Mouse (Mus musculus): Measurements from ENCODE around the gene Phka1. TPM values are rescaled to one million over a fixed set of nuclear protein-coding genes. Genes with fewer than 3 reads are reported as not detected.
"Not testable (repeated sequence)": the region's sequence is repeated elsewhere in the genome, so short reads cannot be mapped to it uniquely, and the experiment has no call there.

Gene Phka1
- 9.8 and 11.6 TPM in 2 replicates for polyA plus RNA-seq (2016; fragmentation: Nextera tagmentation; extraction: Ambion mirVana)

DNA sequence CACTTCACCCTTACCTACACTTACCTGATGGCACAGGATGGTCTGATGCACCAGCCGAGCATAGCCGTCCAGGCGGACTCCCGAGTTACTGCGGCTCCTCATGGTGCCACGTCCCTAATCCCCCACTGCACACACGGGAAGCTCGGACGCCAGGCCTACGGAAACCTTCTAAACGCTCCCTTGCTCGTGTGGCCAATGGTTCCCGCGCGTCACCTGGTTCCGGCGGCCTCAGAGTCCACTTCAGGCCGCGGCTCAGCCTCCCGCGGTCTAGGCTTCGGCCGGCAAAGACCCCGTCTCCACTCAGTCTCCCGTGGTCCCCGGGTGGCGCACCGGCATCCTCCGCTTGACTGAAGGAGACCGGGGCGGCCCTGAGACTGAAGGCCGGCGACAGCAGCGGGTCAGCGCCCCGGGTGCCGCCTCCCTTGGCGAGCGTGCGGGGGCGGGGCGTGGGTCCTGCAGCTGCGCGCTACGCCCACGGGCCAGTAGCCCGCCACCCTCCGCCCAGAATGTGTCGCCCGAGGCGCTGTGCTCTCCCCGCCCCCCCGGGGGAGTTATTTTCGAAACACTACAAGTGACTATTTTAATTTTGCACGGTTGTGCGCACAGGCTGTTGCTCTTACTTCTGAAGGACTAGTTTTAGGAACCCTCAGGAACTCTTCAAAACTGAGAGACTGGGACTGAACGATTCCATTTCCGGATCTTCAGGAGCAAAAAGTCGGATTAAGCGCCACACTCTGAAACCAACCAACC is at the start of gene Phka1:
Gene Phka1, minus strand, starts transcription at position 424 of the 750 bp plus-strand sequence.
- H3K27me3 ChIP-seq (ENCODE audit: insufficient read depth, poor library complexity, severe bottlenecking) = peaks cover 22% of the 10 kb centered on the region

DNA sequence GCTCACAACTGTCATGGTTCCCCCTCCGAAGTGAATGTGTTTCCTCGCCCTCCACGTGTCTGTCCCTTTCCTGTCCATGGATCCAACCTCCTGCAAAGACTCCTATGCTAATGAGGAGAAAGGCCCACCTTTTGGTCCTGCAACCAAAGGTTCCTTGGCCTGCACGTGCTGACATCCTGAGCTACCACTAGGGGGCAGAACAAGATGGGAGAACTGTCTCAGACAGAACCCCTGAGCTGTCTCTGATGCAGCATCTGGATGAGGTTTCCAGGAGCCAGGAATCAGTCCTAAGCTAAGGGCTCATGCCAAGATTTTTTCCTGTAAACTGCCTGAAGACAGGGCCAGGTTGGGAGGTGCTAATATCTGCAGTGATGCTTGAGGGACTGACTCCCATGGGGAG is 45.2 kb upstream of the Phka1 start:
- H3K27me3 ChIP-seq (ENCODE audit: insufficient read depth, poor library complexity, severe bottlenecking); DNase-seq (ENCODE audit: low spot score); H3K27ac ChIP-seq; H3K36me3 ChIP-seq; H3K9me3 ChIP-seq; H3K4me1 ChIP-seq; H3K4me3 ChIP-seq: not testable (repeated sequence)
- WGBS = 13% methylated on average over 3 of the region's 4 CpGs

More for the DNA sequence above, at the start of gene Phka1:
- Histone ChIP-seq H3K4me1 (no peaks in the 10 kb centered on the region), H3K4me3 (peak within 1 kb of the TSS; percentile 67), H3K27ac (peak within 1 kb of the TSS; percentile 83), H3K36me3 (no peaks in the 10 kb centered on the region), H3K9me3 (no peaks in the 10 kb centered on the region)
- DNase-seq (ENCODE audit: low spot score) = peak; percentile 79
- 17% methylated on average over 60 of the region's 60 CpGs for WGBS

DNA sequence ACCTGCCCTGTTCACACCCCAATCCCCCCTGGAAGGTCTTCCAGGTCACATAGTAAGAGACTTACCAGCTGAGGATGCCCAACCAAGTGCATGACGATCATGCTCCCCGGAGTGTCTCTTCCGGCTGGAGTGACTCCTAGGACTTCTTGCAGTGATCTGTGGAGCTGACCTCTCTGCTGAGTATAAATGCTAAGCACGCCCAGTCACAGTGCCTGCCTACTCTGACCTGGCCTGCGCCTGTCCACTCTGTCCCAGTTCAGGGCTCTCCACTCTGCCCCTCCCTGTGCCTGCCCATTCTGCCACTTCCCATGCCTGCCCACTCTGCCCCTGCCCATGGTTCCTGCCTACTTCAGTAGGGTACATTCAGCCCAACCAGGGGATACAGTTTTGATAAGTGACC is 42.8 kb upstream of the Phka1 start, which contains the start of gene Gm3880:
Gene Gm3880, minus strand, starts transcription at position 101 of the 400 bp plus-strand sequence.
- H3K27ac ChIP-seq; H3K9me3 ChIP-seq; DNase-seq (ENCODE audit: low spot score); H3K36me3 ChIP-seq; H3K27me3 ChIP-seq (ENCODE audit: insufficient read depth, poor library complexity, severe bottlenecking); H3K4me1 ChIP-seq; H3K4me3 ChIP-seq: not testable (repeated sequence)
- WGBS = 85% methylated on average over 5 of the region's 5 CpGs

DNA sequence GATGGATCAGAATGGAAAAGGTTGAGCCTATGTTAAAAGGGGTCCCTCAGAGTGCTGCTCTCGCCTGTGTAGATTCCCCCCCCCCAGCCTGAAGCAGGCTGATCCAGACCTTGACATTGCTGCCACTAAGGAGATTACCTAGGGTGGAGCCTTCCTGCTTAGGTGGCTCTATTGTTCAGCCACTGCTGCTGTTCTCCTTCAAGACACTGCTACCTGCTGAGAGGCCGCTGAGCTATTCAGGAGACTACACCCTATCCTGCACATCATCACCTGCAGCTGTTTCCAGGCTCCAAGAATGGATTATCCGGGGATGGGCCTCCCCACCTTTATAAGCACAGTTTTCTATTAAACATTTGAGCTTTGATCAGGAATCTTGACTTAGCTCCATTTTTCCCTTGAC is 40.7 kb upstream of the Phka1 start:
- not testable (repeated sequence) for H3K36me3 ChIP-seq; H3K27ac ChIP-seq; H3K4me3 ChIP-seq; DNase-seq (ENCODE audit: low spot score); H3K27me3 ChIP-seq (ENCODE audit: insufficient read depth, poor library complexity, severe bottlenecking); H3K4me1 ChIP-seq; H3K9me3 ChIP-seq
- 56% methylated on average over 3 of the region's 3 CpGs for WGBS

DNA sequence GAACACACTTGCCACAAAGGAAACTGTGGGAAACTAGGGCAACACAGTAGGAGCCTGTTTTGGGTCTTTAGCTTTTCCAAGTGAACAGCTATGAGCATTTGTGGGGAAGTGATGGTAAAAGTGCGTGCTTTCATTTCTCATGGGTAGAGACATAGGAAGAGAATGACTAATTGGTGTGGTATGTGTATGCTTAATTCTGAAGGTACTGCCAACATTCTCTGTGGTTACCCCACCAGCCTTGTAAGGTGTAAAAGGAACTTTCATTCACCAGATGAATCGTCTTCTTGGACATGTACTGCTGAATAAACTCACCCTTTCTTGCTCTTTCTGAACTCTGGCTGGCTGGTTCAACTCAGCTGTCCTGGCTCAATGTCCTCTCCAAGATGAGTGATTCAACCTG is 22.6 kb upstream of the Phka1 start:
- Histone ChIP-seq H3K9me3 (no peaks in the 10 kb centered on the region), H3K36me3 (no peaks in the 10 kb centered on the region), H3K4me1 (no peaks in the 10 kb centered on the region), H3K4me3 (no peak overlapping the region), H3K27me3 (ENCODE audit: insufficient read depth, poor library complexity, severe bottlenecking) (no peaks in the 10 kb centered on the region), H3K27ac (no peak overlapping the region)
- DNase-seq (ENCODE audit: low spot score) = no peak
- WGBS = 77% methylated on average over 2 of the region's 2 CpGs

DNA sequence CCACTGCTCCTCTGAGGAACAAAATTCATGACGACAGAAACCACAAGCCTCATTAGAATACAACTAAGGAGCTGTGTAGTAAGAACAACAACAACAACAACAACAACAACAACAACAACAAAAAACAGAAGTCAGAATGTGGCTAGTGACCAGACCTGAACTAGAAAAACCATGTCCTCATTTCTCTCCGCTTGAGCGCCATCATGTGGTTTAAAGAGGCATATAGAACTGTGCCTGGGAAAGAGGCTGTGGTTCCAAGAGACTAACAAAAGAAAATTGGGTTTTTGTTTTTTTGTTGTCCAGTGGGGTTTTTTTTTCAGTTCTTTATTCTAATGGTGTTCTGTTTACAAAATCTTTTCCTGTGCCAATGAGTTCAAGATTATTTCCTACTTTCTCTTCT is 16.7 kb upstream of the Phka1 start:
- H3K36me3 ChIP-seq = no peaks in the 10 kb centered on the region
- no peaks in the 10 kb centered on the region for H3K27me3 ChIP-seq (ENCODE audit: insufficient read depth, poor library complexity, severe bottlenecking)
- H3K4me1 ChIP-seq = no peaks in the 10 kb centered on the region
- H3K27ac ChIP-seq = no peak overlapping the region
- H3K9me3 ChIP-seq = no peaks in the 10 kb centered on the region
- WGBS = 16% methylated on average over 3 of the region's 3 CpGs
- no peak overlapping the region for H3K4me3 ChIP-seq
- no peak for DNase-seq (ENCODE audit: low spot score)

DNA sequence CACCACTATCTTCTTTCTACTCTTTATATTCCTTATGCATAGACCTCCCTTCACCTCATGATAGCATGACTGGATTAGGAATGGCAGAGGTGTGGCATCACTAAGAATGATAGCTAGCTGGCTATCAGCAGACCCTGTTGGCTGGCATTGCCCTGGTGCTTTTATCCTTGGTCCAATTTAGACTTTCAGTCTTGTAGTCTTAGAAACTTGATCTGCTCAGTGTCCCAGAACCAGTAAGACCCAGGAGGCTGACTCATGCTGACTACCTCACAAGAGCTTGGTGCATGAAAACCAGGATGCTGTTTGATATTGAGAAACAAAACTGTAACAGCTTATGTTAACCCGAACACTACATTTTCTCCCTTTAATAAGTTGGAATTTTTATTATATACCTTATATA is 1.6 kb upstream of the Phka1 start:
- no peak overlapping the region for H3K27ac ChIP-seq
- no peak for DNase-seq (ENCODE audit: low spot score)
- H3K4me1 ChIP-seq = no peaks in the 10 kb centered on the region
- H3K27me3 ChIP-seq (ENCODE audit: insufficient read depth, poor library complexity, severe bottlenecking) = peaks cover 22% of the 10 kb centered on the region
- H3K9me3 ChIP-seq = no peaks in the 10 kb centered on the region
- no peak overlapping the region for H3K4me3 ChIP-seq
- no peaks in the 10 kb centered on the region for H3K36me3 ChIP-seq
- 84% methylated on average over 1 of the region's 1 CpGs for WGBS

DNA sequence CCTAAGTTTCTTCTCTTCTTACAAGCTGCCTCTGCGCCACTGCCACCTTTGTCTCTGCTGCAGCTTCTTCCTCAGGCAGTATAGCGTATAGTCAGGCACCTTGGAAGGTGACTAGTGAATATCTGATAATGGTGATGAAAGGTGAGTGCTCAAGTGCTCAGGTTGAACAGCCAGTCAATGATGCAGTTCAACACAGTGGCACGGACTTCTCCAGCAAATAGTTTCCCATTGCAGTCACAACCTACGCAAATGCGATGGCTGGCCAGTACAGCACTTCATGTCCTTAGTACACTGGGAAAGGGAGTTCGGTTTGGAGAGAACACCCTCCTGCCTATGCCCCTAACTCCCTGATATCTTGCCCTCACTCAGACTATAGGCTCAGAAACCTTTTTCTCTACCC is 1.1 kb upstream of the Phka1 start:
- no peak for DNase-seq (ENCODE audit: low spot score)
- no peak overlapping the region for H3K27ac ChIP-seq
- WGBS = 49% methylated on average over 6 of the region's 6 CpGs
- H3K9me3 ChIP-seq = no peaks in the 10 kb centered on the region
- H3K4me1 ChIP-seq = no peaks in the 10 kb centered on the region
- H3K36me3 ChIP-seq = no peaks in the 10 kb centered on the region
- H3K27me3 ChIP-seq (ENCODE audit: insufficient read depth, poor library complexity, severe bottlenecking) = peaks cover 22% of the 10 kb centered on the region
- no peak overlapping the region; the same call in 1 of the 2 replicates for H3K4me3 ChIP-seq

DNA sequence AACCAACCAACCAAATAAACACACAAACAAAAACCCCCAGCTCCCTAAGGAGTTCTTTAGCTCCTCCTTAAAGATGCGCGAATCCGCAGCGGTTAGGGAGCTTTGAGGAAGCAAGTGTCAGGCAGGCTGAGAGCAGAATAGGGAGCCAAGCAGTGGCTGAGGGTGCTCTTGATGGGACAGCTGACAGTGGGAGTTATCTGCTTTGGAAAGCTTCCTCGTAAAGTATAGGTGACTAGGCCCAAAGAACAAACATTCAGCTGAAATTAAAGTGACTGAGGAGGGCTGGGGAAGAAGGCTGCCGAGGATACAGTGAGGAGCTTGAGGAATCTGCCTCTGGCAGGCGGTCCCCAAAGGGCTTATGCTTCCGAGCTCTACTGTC is 516 bp upstream of the Phka1 start:
- no peak for DNase-seq (ENCODE audit: low spot score)
- 19% methylated on average over 8 of the region's 8 CpGs for WGBS
- Histone ChIP-seq H3K4me1 (no peaks in the 10 kb centered on the region), H3K9me3 (no peaks in the 10 kb centered on the region), H3K27ac (peak overlapping the region; percentile 83), H3K4me3 (peak overlapping the region; percentile 67), H3K27me3 (ENCODE audit: insufficient read depth, poor library complexity, severe bottlenecking) (peaks cover 22% of the 10 kb centered on the region), H3K36me3 (no peaks in the 10 kb centered on the region)

DNA sequence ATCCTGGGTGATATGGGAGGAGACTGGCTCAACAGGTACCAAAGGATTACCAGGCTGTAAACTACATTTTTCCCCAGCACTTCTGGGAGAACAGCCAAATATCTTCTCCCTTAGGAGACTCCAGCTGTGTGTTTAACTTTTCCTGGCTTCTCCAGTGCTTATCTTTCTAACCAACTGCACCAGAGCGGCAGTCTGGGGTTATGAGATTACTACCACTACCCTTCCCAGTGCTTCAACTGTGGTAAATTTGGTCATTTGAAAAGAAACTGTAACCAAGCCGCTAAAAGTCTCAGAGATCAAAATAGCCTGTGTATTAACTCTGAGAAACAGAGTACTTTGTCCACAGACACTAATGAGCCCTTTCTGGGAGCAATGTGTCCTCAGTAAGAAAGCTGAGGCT is 42.8 kb downstream of the Phka1 start:
- H3K27me3 ChIP-seq (ENCODE audit: insufficient read depth, poor library complexity, severe bottlenecking) = peaks cover 3% of the 10 kb centered on the region; the same call in 1 of the 2 replicates
- no peak for DNase-seq (ENCODE audit: low spot score)
- WGBS = 69% methylated on average over 2 of the region's 2 CpGs
- no peak overlapping the region for H3K27ac ChIP-seq
- no peak overlapping the region for H3K4me3 ChIP-seq
- no peaks in the 10 kb centered on the region for H3K4me1 ChIP-seq
- H3K9me3 ChIP-seq = no peaks in the 10 kb centered on the region
- peaks cover 2% of the 10 kb centered on the region; the same call in 1 of the 2 replicates for H3K36me3 ChIP-seq

DNA sequence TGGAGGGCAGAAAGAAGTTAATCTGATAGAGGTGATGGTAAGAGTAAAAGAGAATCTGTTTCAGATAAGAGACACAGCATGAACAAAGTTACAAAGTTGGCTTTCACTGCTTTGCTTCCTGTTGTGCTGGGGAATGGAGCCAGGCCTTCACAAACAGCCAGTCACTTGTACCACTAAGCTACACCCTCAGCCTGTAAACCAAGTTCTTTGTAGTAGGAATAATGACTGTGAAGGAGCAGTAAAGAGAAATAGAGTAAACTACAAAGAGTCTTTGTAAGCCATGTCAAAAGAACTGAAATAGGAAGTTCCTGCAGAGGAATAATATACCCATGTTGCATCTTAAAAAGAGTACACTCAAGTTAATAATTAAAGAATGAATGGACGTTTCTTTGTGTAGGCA is 55.5 kb downstream of the Phka1 start:
- H3K27me3 ChIP-seq (ENCODE audit: insufficient read depth, poor library complexity, severe bottlenecking) = peaks cover 6% of the 10 kb centered on the region; the same call in 1 of the 2 replicates

DNA sequence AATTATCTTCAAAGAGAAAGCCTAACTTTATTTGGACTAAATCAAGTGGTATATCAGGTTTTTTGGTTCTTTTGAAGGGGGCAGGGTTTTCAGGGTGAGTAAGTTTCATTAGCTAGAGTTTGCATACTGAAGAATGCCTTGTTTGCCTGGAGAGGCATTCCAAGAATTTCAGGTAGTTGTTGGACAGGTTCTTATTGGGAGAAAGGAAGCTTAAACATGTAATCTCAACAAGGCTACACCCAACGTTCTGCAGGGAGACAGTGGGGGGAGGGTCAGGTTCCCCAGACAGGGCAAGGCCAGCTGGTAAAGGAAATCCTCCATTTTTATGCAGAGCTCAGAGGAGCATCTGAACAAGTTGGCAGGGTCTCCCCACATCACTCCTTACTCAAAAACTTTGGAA is 72.9 kb downstream of the Phka1 start:
- Histone ChIP-seq H3K27me3 (ENCODE audit: insufficient read depth, poor library complexity, severe bottlenecking) (peaks cover 6% of the 10 kb centered on the region; the same call in 1 of the 2 replicates), H3K36me3 (peaks cover 3% of the 10 kb centered on the region; the same call in 1 of the 2 replicates), H3K27ac (no peak overlapping the region), H3K4me3 (no peak overlapping the region), H3K9me3 (no peaks in the 10 kb centered on the region), H3K4me1 (no peaks in the 10 kb centered on the region)
- no peak for DNase-seq (ENCODE audit: low spot score)
- WGBS = 30% methylated on average over 1 of the region's 1 CpGs

More for the DNA sequence above, 55.5 kb downstream of the Phka1 start:
- Histone ChIP-seq H3K4me1 (no peaks in the 10 kb centered on the region), H3K4me3 (no peak overlapping the region), H3K9me3 (no peaks in the 10 kb centered on the region), H3K36me3 (no peaks in the 10 kb centered on the region), H3K27ac (no peak overlapping the region)
- 62% methylated on average over 1 of the region's 1 CpGs for WGBS
- no peak for DNase-seq (ENCODE audit: low spot score)

DNA sequence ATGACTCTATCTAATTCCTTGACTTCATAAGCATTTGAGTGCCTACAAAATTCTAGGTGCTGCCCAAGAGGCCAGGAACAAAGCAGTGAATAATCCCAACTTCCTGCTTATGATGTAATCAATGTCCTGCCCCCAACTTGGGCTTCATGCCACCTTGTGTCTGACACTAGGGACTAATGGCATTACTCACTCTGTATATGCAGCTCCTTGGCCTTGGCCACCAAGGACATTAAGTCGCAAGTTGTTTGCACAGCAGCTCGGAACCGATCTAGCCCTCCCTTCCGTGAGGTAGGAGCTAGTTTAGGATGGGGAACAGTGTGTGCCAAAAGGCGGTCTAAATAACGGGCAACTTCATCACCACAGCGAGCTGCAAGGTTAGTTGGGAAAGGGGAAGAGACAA is 87.1 kb downstream of the Phka1 start:
- Histone ChIP-seq H3K27me3 (ENCODE audit: insufficient read depth, poor library complexity, severe bottlenecking) (peaks cover 4% of the 10 kb centered on the region; the same call in 1 of the 2 replicates), H3K4me1 (no peaks in the 10 kb centered on the region), H3K4me3 (no peak overlapping the region), H3K27ac (no peak overlapping the region), H3K9me3 (no peaks in the 10 kb centered on the region), H3K36me3 (peaks cover 3% of the 10 kb centered on the region; the same call in 1 of the 2 replicates)
- WGBS = 87% methylated on average over 7 of the region's 7 CpGs
- DNase-seq (ENCODE audit: low spot score) = no peak
